Mouse (Mus musculus) left cerebral cortex, adult 2 months (tissue): ENCODE measurements at regions not wholly inside any gene's neighbourhood (a gene's known extent, or its start where the extent isn't known, plus 50 kb on each side); places are given as distances from the start of the nearest gene placed in this dataset.
A peak's percentile ranks its signal among the peaks of the same experiment; 100 is the strongest.

Source experiments
- DNase-seq, 2 experiments: peaks; one replicate each; pipeline ENCODE4 v3.0.0; 2021 to 2022; ENCODE audit warnings: low spot score in 2 of 2, mixed read lengths in 1 of 2; ENCODE audit errors: extremely low spot score in 1 of 2
- H3K27ac ChIP-seq: fragments of 200-600 bp; 2 replicates; pipeline ENCODE4 v1.8.1; 2022
- H3K4me3 ChIP-seq: fragments of 200-600 bp; 2 replicates; pipeline ENCODE4 v1.8.1; 2022
- CTCF ChIP-seq: fragments of 200-600 bp; IDR thresholded peaks from 2 replicates; pipeline ENCODE4 v1.8.1; 2022; ENCODE audit warnings: antibody characterized with exemption, mild to moderate bottlenecking, moderate library complexity
- intact Hi-C: fragments of 180-260 bp; cut with DNase I; formaldehyde crosslinking; loops from one replicate; pipeline ENCODE4 v1.15.1; 2025

- H3K4me3 ChIP-seq: no peak overlapping the region
- intact Hi-C loops: no loop called here
- H3K27ac ChIP-seq: no peak overlapping the region
- no peak for DNase-seq
- no peak for TF ChIP-seq CTCF
Measured at GRCm38 (mm10) chr6:98178005-98178404, 164.5 kb downstream of the Gm765 start.

GRCm38 (mm10) chr6:98149043-98149813 lies 193.3 kb downstream of the Gm765 start:
- H3K27ac ChIP-seq: no peak overlapping the region
- no peak for TF ChIP-seq CTCF
- no peak overlapping the region for H3K4me3 ChIP-seq
- no peak for DNase-seq
- intact Hi-C loops: no loop called here

- intact Hi-C loops: no loop called here
Measured at GRCm38 (mm10) chr6:98147855-98148254, 194.7 kb downstream of the Gm765 start.

GRCm38 (mm10) chr6:98132931-98133330 lies 209.6 kb downstream of the Gm765 start:
- no peak overlapping the region for H3K4me3 ChIP-seq

More at GRCm38 (mm10) chr6:98147855-98148254, 194.7 kb downstream of the Gm765 start:
- H3K27ac ChIP-seq: no peak overlapping the region
- no peak overlapping the region for H3K4me3 ChIP-seq
- no peak for TF ChIP-seq CTCF
- DNase-seq: no peak

GRCm38 (mm10) chr6:98125434-98125833 lies 217.1 kb downstream of the Gm765 start:
- Histone ChIP-seq H3K4me3 (no peak overlapping the region), H3K27ac (no peak overlapping the region)
- no peak for DNase-seq
- no peak for TF ChIP-seq CTCF
- intact Hi-C loops: loop anchor here (10.0 kb wide), 1 partner anchor 509 kb away; no protein-coding TSS in a partner anchor

More at GRCm38 (mm10) chr6:98132931-98133330, 209.6 kb downstream of the Gm765 start:
- peak; percentile 41 to 54 for DNase-seq
- H3K27ac ChIP-seq: no peak overlapping the region; the same call in 1 of the 2 replicates
- intact Hi-C loops: loop anchor here (1.0 to 10.0 kb wide), 3 partner anchors 250 to 1472 kb away; no protein-coding TSS in a partner anchor
- TF ChIP-seq CTCF: peak; percentile 91

GRCm38 (mm10) chr6:98118355-98119150 lies 224.0 kb downstream of the Gm765 start:
- DNase-seq: no peak
- intact Hi-C loops: no loop called here
- TF ChIP-seq CTCF: no peak
- H3K27ac ChIP-seq: no peak overlapping the region
- no peak overlapping the region for H3K4me3 ChIP-seq

GRCm38 (mm10) chr6:98114327-98115134 lies 228.0 kb downstream of the Gm765 start:
- TF ChIP-seq CTCF: no peak
- DNase-seq: no peak
- intact Hi-C loops: no loop called here
- no peak overlapping the region for H3K4me3 ChIP-seq
- no peak overlapping the region for H3K27ac ChIP-seq

- Histone ChIP-seq H3K27ac (no peak overlapping the region), H3K4me3 (no peak overlapping the region)
- no peak for TF ChIP-seq CTCF
- intact Hi-C loops: no loop called here
- no peak for DNase-seq
Measured at GRCm38 (mm10) chr6:98113708-98114107, 228.8 kb downstream of the Gm765 start.

GRCm38 (mm10) chr6:98112495-98113115 lies 229.9 kb downstream of the Gm765 start:
- TF ChIP-seq CTCF: no peak
- H3K27ac ChIP-seq: no peak overlapping the region
- intact Hi-C loops: no loop called here
- DNase-seq: no peak
- no peak overlapping the region for H3K4me3 ChIP-seq

- H3K27ac ChIP-seq: no peak overlapping the region
- H3K4me3 ChIP-seq: no peak overlapping the region
- TF ChIP-seq CTCF: no peak; the same call in 1 of the 2 replicates
- intact Hi-C loops: loop anchor here (5.0 to 10.0 kb wide), 6 partner anchors 275 to 1420 kb away; no protein-coding TSS in a partner anchor
- DNase-seq: no peak
Measured at GRCm38 (mm10) chr6:98107123-98107522, 235.4 kb downstream of the Gm765 start.
